Comparison of ENCODE assay signal across 8 mouse cellular contexts in genomic region chr12:109446236-109446941, GRCm38 (mm10). TPM values are rescaled to one million over a fixed set of nuclear protein-coding genes. Genes with fewer than 3 reads are reported as not detected.
DNase-seq lines count a peak whose midpoint lies in the region; ATAC-seq lines count a peak whose summit lies in the region.

No protein-coding gene starts in this region.

- DNase-seq in kidney, postnatal 10 days = peak; percentile 42
- DNase-seq in kidney, adult 18-20 months = no peak
- DNase-seq in embryonic facial prominence, embryonic 10.5 days (ENCODE audit: low spot score) = peak; percentile 37
- DNase-seq in naive thymus-derived CD4-positive, alpha-beta T cell, adult 2 months (ENCODE audit: low read depth) = peak; percentile 69
- no peak for DNase-seq in embryo, embryonic 11 days
- DNase-seq in thymus, postnatal 4 days = no peak

- H3K4me2 ChIP-seq in intestine, embryonic 15.5 days (replicated peaks) = peak overlapping the region; percentile 33

- H3K4me3 ChIP-seq in embryonic facial prominence, embryonic 10.5 days = peak overlapping the region; percentile 23
- H3K4me3 ChIP-seq in intestine, embryonic 15.5 days (replicated peaks) = no peak overlapping the region

- peaks cover 91% of the 10 kb centered on the region for H3K4me1 ChIP-seq in embryonic facial prominence, embryonic 10.5 days
- H3K4me1 ChIP-seq in intestine, embryonic 15.5 days (replicated peaks) = peaks cover 48% of the 10 kb centered on the region

- peak overlapping the region; percentile 80 for H3K27ac ChIP-seq in embryonic facial prominence, embryonic 10.5 days (replicated peaks)
- 0 out of 2 replicates have a peak overlapping the region, but pooled peaks have one; percentile 0 for H3K27ac ChIP-seq in intestine, embryonic 15.5 days

- H3K36me3 ChIP-seq in embryonic facial prominence, embryonic 10.5 days (replicated peaks) = no peaks in the 10 kb centered on the region
- H3K36me3 ChIP-seq in intestine, embryonic 15.5 days = no peaks in the 10 kb centered on the region

- peaks cover 93% of the 10 kb centered on the region for H3K27me3 ChIP-seq in embryonic facial prominence, embryonic 10.5 days (replicated peaks; ENCODE audit: low read depth, poor library complexity, severe bottlenecking)
- no peaks in the 10 kb centered on the region for H3K27me3 ChIP-seq in intestine, embryonic 15.5 days (replicated peaks)

- H3K9ac ChIP-seq in intestine, embryonic 15.5 days = peak overlapping the region; percentile 13; the same call in 1 of the 2 replicates

- 10% methylated on average over 18 of the region's 18 CpGs for WGBS in embryonic facial prominence, embryonic 10.5 days
- 21% methylated on average over 18 of the region's 18 CpGs for WGBS in intestine, embryonic 15.5 days

- no peaks in the 10 kb centered on the region for H3K9me3 ChIP-seq in embryonic facial prominence, embryonic 10.5 days
- H3K9me3 ChIP-seq in intestine, embryonic 15.5 days = no peaks in the 10 kb centered on the region

- ATAC-seq in intestine, embryonic 15.5 days = no peak
- ATAC-seq in megakaryocyte progenitor cell, adult 5-6 weeks (replicated peaks; ENCODE audit: poor library complexity) = no peak

RNA-seq across cellular contexts. Expression of gene Dlk1, which starts 6.2 kb away (rescaled TPM):
- 287 and 291 TPM in 2 replicates for polyA plus RNA-seq in embryonic facial prominence, embryonic 10.5 days (2016; fragmentation: Nextera tagmentation; extraction: Ambion mirVana)
- polyA plus RNA-seq in intestine, embryonic 15.5 days (2015; fragmentation: Nextera tagmentation; extraction: Ambion mirVana) = 364 and 395 TPM in 2 replicates
- 0.64 TPM in 1 of 2 replicates, not detected in the other for total RNA-seq in megakaryocyte progenitor cell, adult 5-6 weeks (2015)
- not detected in 2 replicates for total RNA-seq in megakaryocyte progenitor cell, adult 5-6 weeks (2017)

Comparison
In these comparisons a context has a peak if more than half of its experiments do, and no peak if none do; other contexts are left out.
1. DNase-seq: peak in kidney, postnatal 10 days (single experiment), embryonic facial prominence, embryonic 10.5 days (single experiment) and naive thymus-derived CD4-positive, alpha-beta T cell, adult 2 months (single experiment); none in kidney, adult 18-20 months (single experiment), embryo, embryonic 11 days (single experiment) and thymus, postnatal 4 days (single experiment).